In genomic region chr1:127299774-127300173, GRCm38 (mm10) we compare ENCODE assay signal across 21 mouse cellular contexts.
DNase-seq lines count a peak whose midpoint lies in the region; ATAC-seq lines count a peak whose summit lies in the region.
"Had no signal": no experiment of that assay in that cellular context is flagged by ENCODE, and none has a peak within 500 bp of the region (broad histone marks: within the 10 kb centered on the region; RNA-seq: fewer than 3 reads in every experiment).

No protein-coding gene starts in this region.

- DNase-seq in R1 (ENCODE audit: low read depth, low spot score) (peak; percentile 42), liver (peak; percentile 21)
- DNase-seq in frontal cortex, postnatal 10 days (ENCODE audit: low spot score in 2 of 2) = no peak
- no peak for DNase-seq in heart, embryonic 10.5 days (ENCODE audit: low spot score)
- no peak for DNase-seq in embryo, embryonic 10.5 days (ENCODE audit: low spot score)
- DNase-seq: adrenal gland, postnatal 14 days; cerebellum, adult 18-20 months; cerebellum, postnatal 25 days; forebrain, postnatal 0 days; heart, postnatal 14 days; kidney, postnatal 4 days; right cerebral cortex, postnatal 25 days had no signal

- H3K4me1 ChIP-seq in intestine, embryonic 16.5 days (ENCODE audit: control insufficient read depth, insufficient read depth, low read length) = no peaks in the 10 kb centered on the region
- no peaks in the 10 kb centered on the region for H3K4me1 ChIP-seq in intestine, embryonic 15.5 days (replicated peaks)
- peaks cover 9% of the 10 kb centered on the region; the same call in 1 of the 2 replicates for H3K4me1 ChIP-seq in heart, embryonic 10.5 days
- H3K4me1 ChIP-seq: embryonic facial prominence, embryonic 10.5 days; hindbrain, embryonic 12.5 days; neural tube, embryonic 15.5 days; stomach, embryonic 15.5 days had no signal

- H3K4me2 ChIP-seq in intestine, embryonic 16.5 days (ENCODE audit: low read depth, low read length) = no peak overlapping the region
- no peak overlapping the region for H3K4me2 ChIP-seq in intestine, embryonic 15.5 days (replicated peaks)
- H3K4me2 ChIP-seq: heart, embryonic 12.5 days; hindbrain, embryonic 12.5 days; neural tube, embryonic 15.5 days; stomach, embryonic 15.5 days had no signal

- H3K27ac ChIP-seq in intestine, embryonic 16.5 days (ENCODE audit: low read length) = no peak overlapping the region
- no peak overlapping the region for H3K27ac ChIP-seq in intestine, embryonic 15.5 days
- no peak overlapping the region for H3K27ac ChIP-seq in heart, embryonic 10.5 days
- H3K27ac ChIP-seq: embryonic facial prominence, embryonic 10.5 days; hindbrain, embryonic 12.5 days; neural tube, embryonic 15.5 days; stomach, embryonic 15.5 days had no signal

- ATAC-seq in intestine, embryonic 16.5 days = peak; percentile 23; the same call in 1 of the 2 replicates
- no peak for ATAC-seq in intestine, embryonic 15.5 days
- ATAC-seq in megakaryocyte progenitor cell, adult 5-6 weeks (replicated peaks; ENCODE audit: poor library complexity) = peak; percentile 75
- ATAC-seq: forebrain, postnatal 0 days had no signal

- H3K4me3 ChIP-seq in intestine, embryonic 16.5 days (ENCODE audit: low read length) = no peak overlapping the region
- H3K4me3 ChIP-seq in intestine, embryonic 15.5 days (replicated peaks) = no peak overlapping the region
- no peak overlapping the region for H3K4me3 ChIP-seq in heart, embryonic 10.5 days
- H3K4me3 ChIP-seq: embryonic facial prominence, embryonic 10.5 days; heart, embryonic 12.5 days; hindbrain, embryonic 12.5 days; neural tube, embryonic 15.5 days; stomach, embryonic 15.5 days had no signal

- H3K9me3 ChIP-seq in intestine, embryonic 16.5 days (ENCODE audit: control insufficient read depth, low read length) = no peaks in the 10 kb centered on the region
- no peaks in the 10 kb centered on the region for H3K9me3 ChIP-seq in intestine, embryonic 15.5 days
- H3K9me3 ChIP-seq in heart, embryonic 10.5 days = no peaks in the 10 kb centered on the region
- H3K9me3 ChIP-seq: embryonic facial prominence, embryonic 10.5 days; heart, embryonic 12.5 days; hindbrain, embryonic 12.5 days; neural tube, embryonic 15.5 days; stomach, embryonic 15.5 days had no signal

- no peaks in the 10 kb centered on the region for H3K36me3 ChIP-seq in intestine, embryonic 16.5 days (ENCODE audit: control insufficient read depth, insufficient read depth, low read length)
- no peaks in the 10 kb centered on the region for H3K36me3 ChIP-seq in intestine, embryonic 15.5 days
- no peaks in the 10 kb centered on the region for H3K36me3 ChIP-seq in heart, embryonic 10.5 days
- H3K36me3 ChIP-seq: embryonic facial prominence, embryonic 10.5 days; G1E; heart, embryonic 12.5 days; hindbrain, embryonic 12.5 days; neural tube, embryonic 15.5 days; stomach, embryonic 15.5 days had no signal

- WGBS in intestine, embryonic 16.5 days = 82% methylated on average over 1 of the region's 1 CpGs
- 95% methylated on average over 1 of the region's 1 CpGs for WGBS in intestine, embryonic 15.5 days
- WGBS in heart, embryonic 10.5 days = 76% methylated on average over 1 of the region's 1 CpGs

- H3K27me3 ChIP-seq in intestine, embryonic 16.5 days (replicated peaks; ENCODE audit: control insufficient read depth, insufficient read depth, low read length) = no peaks in the 10 kb centered on the region
- no peaks in the 10 kb centered on the region for H3K27me3 ChIP-seq in intestine, embryonic 15.5 days (replicated peaks)
- no peaks in the 10 kb centered on the region for H3K27me3 ChIP-seq in heart, embryonic 10.5 days (ENCODE audit: insufficient read depth, poor library complexity, severe bottlenecking)
- H3K27me3 ChIP-seq: heart, embryonic 12.5 days; hindbrain, embryonic 12.5 days; neural tube, embryonic 15.5 days; stomach, embryonic 15.5 days had no signal

- no peak overlapping the region for H3K9ac ChIP-seq in intestine, embryonic 16.5 days (ENCODE audit: low read depth, low read length)
- H3K9ac ChIP-seq in intestine, embryonic 15.5 days = no peak overlapping the region
- H3K9ac ChIP-seq: forebrain, postnatal 0 days; heart, embryonic 12.5 days; hindbrain, embryonic 12.5 days; neural tube, embryonic 15.5 days; stomach, embryonic 15.5 days had no signal

Comparison
In these comparisons a context has a peak if more than half of its experiments do, and no peak if none do; other contexts are left out.
1. DNase-seq: peak in R1 (single experiment) and liver (single experiment); none in frontal cortex, postnatal 10 days (0 of 2), heart, embryonic 10.5 days (single experiment) and embryo, embryonic 10.5 days (single experiment).